Mouse (Mus musculus) gastrocnemius, postnatal 14 days (tissue): ENCODE measurements at regions not wholly inside any gene's neighbourhood (a gene's known extent, or its start where the extent isn't known, plus 50 kb on each side); places are given as distances from the start of the nearest gene placed in this dataset.

Experiments used
- DNase-seq: peaks from one replicate; pipeline ENCODE4 v3.0.0; 2021; ENCODE audit warnings: mixed read lengths
- intact Hi-C: fragments of 180-260 bp; cut with DNase I; formaldehyde crosslinking; loops from one replicate; pipeline ENCODE4 v1.15.1; 2025; ENCODE audit warnings: low total_unique reads

- DNase-seq: no peak
- intact Hi-C loops: no loop called here
Observed at GRCm38 (mm10) chr13:114523116-114523515, 64.4 kb upstream of the Fst start.

- no peak for DNase-seq
- intact Hi-C loops: no loop called here
Observed at GRCm38 (mm10) chr13:114526856-114527255, 68.1 kb upstream of the Fst start.

- DNase-seq: no peak
Observed at GRCm38 (mm10) chr13:114530171-114530774, 71.5 kb upstream of the Fst start.

GRCm38 (mm10) chr13:114531780-114532179 is 73.0 kb upstream of the Fst start:
- intact Hi-C loops: no loop called here
- DNase-seq: no peak

More at GRCm38 (mm10) chr13:114530171-114530774, 71.5 kb upstream of the Fst start:
- intact Hi-C loops: no loop called here

- DNase-seq: no peak
- intact Hi-C loops: no loop called here
Observed at GRCm38 (mm10) chr13:114532393-114533097, 73.8 kb upstream of the Fst start.

DNA sequence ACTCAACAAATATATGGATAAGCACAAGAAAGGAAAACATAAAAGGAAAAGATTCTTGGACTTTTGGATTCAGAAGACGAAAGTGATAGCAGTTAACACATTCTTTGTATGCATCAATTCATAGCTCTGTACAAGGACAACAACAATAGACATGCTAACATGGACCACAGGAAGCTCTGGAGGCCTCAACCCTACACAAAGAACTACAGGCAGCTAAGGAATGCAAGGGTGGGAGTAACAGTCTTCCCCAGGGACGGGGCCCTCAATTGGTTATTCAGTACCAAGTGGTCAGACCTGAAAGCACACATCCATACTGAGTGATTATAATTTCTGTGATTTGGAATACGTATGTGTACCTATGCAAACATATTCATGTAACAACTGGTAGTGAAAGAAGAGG is 75.8 kb upstream of the Fst start:
- no peak for DNase-seq
- intact Hi-C loops: no loop called here

DNA sequence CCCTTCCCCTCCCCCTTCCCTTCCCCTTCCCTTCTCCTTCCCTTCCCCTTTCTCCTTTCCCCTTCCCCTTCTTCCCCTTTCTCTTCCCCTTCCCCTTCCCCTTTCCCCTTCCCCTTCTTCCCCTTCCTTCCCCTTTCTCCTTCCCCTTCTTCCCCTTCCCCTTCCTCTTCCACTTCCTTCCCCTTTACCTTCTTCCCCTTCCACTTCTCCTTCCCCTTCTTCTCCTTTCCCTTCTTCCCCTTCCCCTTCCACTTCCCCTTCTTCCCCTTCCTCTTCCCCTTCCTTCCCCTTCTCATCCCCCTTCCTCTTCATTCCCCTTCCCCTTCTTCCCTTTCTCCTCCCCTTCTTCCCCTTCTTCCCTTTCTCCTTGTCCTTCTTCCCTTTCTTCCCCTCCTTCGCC is 77.0 kb upstream of the Fst start:
- intact Hi-C loops: no loop called here
- DNase-seq: no peak

GRCm38 (mm10) chr13:114571731-114572130 is 113.0 kb upstream of the Fst start:
- no peak for DNase-seq
- intact Hi-C loops: no loop called here

GRCm38 (mm10) chr13:114584566-114584965 is 125.8 kb upstream of the Fst start:
- intact Hi-C loops: no loop called here
- no peak for DNase-seq

GRCm38 (mm10) chr13:114587621-114588020 is 128.9 kb upstream of the Fst start:
- intact Hi-C loops: no loop called here
- DNase-seq: no peak

GRCm38 (mm10) chr13:114603341-114603740 is 144.6 kb upstream of the Fst start:
- intact Hi-C loops: no loop called here
- no peak for DNase-seq

DNA sequence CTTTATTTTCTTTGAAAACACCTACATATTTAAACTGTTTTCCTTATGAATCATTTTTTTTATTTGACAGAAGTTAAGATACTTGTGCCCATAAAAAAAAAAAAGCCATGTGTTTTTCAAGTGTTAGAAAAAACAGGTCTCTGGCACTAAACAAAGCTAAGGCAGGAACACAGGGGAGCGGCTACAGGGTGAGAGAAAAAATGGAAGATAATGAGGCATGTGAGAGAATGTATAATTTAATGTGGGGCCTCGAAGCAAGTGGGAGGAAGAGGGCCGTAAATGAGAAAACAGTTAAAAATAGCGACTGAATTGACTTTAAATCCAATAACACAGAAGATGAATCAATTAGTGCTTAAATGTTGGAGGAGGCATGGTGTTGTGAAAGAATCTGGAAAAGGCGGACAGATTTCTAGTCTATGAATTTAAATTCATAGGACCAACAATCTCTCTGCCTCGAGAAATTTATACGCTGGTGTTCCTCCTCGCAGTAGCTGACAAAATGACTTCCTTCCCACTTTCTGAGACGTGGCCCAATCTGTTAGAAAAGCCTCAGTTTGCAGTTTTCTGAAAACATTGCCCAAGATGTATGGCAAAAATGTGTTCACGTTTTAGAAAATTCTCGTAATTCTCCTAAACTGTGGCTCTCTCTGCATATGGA is 145.4 kb upstream of the Fst start:
- intact Hi-C loops: no loop called here

DNA sequence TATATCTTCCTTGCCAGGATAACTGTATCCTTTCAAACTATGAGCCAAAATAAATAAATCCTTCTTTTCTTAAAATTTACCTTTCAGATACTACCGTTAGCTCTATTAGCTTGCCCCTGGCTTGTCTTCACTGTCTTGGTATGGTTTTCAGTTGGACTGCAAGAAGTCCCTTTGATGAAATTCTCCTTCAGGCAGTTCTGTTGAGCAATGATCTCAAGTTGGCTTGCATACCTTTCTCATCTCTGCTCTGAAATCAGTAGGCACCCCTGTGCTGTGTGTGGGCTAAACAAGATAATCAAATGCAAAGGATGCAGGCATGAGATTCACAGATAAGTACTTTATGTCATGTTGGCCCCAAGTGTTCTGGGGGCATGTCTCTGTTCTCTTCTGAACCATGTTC is 155.2 kb upstream of the Fst start:
- no peak for DNase-seq
- intact Hi-C loops: no loop called here

More for the DNA sequence above, 145.4 kb upstream of the Fst start:
- DNase-seq: no peak

- DNase-seq: no peak
- intact Hi-C loops: no loop called here
Observed at GRCm38 (mm10) chr13:114619416-114619815, 160.7 kb upstream of the Fst start.

GRCm38 (mm10) chr13:114636731-114637130 is 178.0 kb upstream of the Fst start:
- intact Hi-C loops: no loop called here
- peak; percentile 25 for DNase-seq

DNA sequence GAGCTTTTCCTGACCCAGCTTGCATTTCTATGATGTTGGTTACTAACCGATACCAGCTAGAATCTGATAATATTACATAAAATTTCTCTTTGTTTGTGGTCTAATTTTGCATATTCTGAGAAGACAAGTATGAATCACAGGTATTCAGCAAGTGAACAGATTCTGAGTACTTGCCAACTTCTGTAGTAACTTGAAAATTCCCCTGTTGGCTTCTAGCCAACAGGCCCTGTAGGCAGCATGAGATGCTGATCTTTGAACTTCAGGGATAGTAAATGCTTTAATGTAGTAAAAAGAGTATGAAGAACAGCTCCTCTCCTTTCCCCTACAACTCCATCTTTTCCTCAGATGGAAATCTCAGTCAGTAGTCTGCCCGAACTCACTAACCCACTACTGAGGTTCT is 178.5 kb upstream of the Mocs2 start:
- no peak for DNase-seq
- intact Hi-C loops: no loop called here

DNA sequence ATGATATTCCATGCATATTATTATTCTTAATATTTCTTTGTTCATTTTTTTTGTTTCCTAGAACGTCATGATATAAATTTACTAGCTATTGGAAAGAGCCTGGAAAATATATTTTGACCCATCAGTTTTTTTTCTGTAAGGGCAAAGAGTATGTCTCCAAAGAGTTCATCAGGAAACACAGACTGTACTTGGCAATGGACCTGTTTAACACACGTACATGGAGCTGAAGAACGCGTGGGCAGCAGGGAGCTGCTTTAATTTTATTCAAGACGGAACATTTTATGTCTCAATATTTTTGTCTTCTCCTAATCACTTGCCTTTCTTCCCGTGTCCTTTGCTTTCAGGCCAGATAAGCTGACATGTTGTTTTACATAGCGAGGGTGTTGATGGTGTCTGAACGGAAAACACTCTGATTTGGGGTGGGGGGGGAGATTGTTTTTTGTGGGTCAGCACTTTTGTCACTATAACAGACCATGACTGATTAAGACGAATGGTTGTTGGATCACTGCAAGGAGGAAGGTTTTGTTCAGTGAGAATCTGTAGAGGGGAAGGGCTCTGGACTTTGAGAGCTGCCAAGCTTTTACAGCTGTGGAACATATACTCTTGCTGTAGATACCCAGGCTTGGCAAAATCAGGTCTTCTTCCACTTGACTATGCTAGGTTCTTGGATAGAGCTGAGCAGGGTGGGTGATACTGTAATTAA is 176.2 kb upstream of the Mocs2 start:
- no peak for DNase-seq
- intact Hi-C loops: no loop called here

GRCm38 (mm10) chr13:114642901-114643491 is 175.0 kb upstream of the Mocs2 start:
- intact Hi-C loops: no loop called here
- no peak for DNase-seq

- intact Hi-C loops: no loop called here
- no peak for DNase-seq
Observed at GRCm38 (mm10) chr13:114643521-114643920, 174.5 kb upstream of the Mocs2 start.

DNA sequence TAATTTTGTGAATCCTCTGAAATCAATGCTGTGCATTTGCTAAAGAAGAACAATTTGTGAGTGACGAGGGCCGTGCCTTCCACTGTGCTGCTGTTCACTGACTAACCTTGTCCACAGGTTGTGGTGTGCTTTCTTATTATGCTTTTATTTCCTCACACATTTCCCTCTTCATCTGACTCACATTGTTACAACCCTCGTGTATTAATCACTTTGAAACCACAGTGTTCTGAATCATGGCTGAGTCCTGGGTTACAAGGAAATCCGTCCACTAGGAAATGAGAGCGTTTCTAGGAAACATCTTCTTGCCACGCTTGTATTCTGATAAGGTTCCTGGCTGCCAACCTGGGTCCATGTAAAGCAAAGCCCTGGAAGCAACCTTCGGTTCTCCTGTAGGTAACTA is 163.8 kb upstream of the Mocs2 start:
- intact Hi-C loops: no loop called here

More for the DNA sequence above, 163.8 kb upstream of the Mocs2 start:
- no peak for DNase-seq
